Mouse (Mus musculus) cerebellum, adult 2 months (tissue): ENCODE measurements around the gene Gm42906.

Experiments
- CTCF ChIP-seq: fragments of 200-500 bp; IDR thresholded peaks from 2 replicates; pipeline ENCODE4 v1.5.1; 2011; ENCODE audit warnings: low read depth, mild to moderate bottlenecking, control low read depth, low read length, moderate library complexity, borderline replicate concordance; ENCODE audit not compliant: insufficient read depth
- POLR2A ChIP-seq: fragments of 200-500 bp; IDR thresholded peaks from 2 replicates; pipeline ENCODE4 v1.6.1; 2011; ENCODE audit warnings: low read length, control low read depth, borderline replicate concordance; ENCODE audit not compliant: insufficient read depth

GRCm38 (mm10) chr5:151231861-151232260 is 196.1 kb downstream of the Gm42906 start:
- TF ChIP-seq CTCF (no peak), POLR2A (no peak)
